Mouse (Mus musculus): ENCODE measurements around the gene Kl. TPM values are rescaled to one million over a fixed set of nuclear protein-coding genes. Genes with fewer than 3 reads are reported as not detected.

Kl gene
- total RNA-seq, 2 experiments from 2014 or later: 2.8 to 3.2 TPM

- intact Hi-C loops (cut with DNase I): no loop called here
- DNase-seq (ENCODE audit: low spot score in 2 of 2): no peak
Observed at GRCm38 (mm10) chr5:150959861-150960260, 7.5 kb downstream of the Kl start.

- DNase-seq (ENCODE audit: low spot score in 2 of 2): no peak
- intact Hi-C loops (cut with DNase I): no loop called here
Observed at GRCm38 (mm10) chr5:150961615-150962014, 9.2 kb downstream of the Kl start.

GRCm38 (mm10) chr5:150962756-150963155 is 10.3 kb downstream of the Kl start:
- intact Hi-C loops (cut with DNase I): no loop called here
- no peak for DNase-seq (ENCODE audit: low spot score in 2 of 2)

- intact Hi-C loops (cut with DNase I): no loop called here
Observed at GRCm38 (mm10) chr5:150967925-150968324, 15.5 kb downstream of the Kl start.

GRCm38 (mm10) chr5:150970551-150970950 is 18.1 kb downstream of the Kl start:
- DNase-seq (ENCODE audit: low spot score in 2 of 2): no peak
- intact Hi-C loops (cut with DNase I): no loop called here

More at GRCm38 (mm10) chr5:150967925-150968324, 15.5 kb downstream of the Kl start:
- DNase-seq (ENCODE audit: low spot score in 2 of 2): no peak

GRCm38 (mm10) chr5:150971126-150971525 is 18.7 kb downstream of the Kl start:
- no peak for DNase-seq (ENCODE audit: low spot score in 2 of 2)
- intact Hi-C loops (cut with DNase I): no loop called here

GRCm38 (mm10) chr5:150974226-150974625 is 21.8 kb downstream of the Kl start:
- intact Hi-C loops (cut with DNase I): no loop called here
- no peak for DNase-seq (ENCODE audit: low spot score in 2 of 2)

- intact Hi-C loops (cut with DNase I): no loop called here
- no peak for DNase-seq (ENCODE audit: low spot score in 2 of 2)
Observed at GRCm38 (mm10) chr5:150977383-150977958, 25.1 kb downstream of the Kl start.

GRCm38 (mm10) chr5:150979341-150980136 is 27.1 kb downstream of the Kl start:
- DNase-seq (ENCODE audit: low spot score in 2 of 2): no peak
- intact Hi-C loops (cut with DNase I): no loop called here

- intact Hi-C loops (cut with DNase I): no loop called here
- DNase-seq (ENCODE audit: low spot score in 2 of 2): no peak
Observed at GRCm38 (mm10) chr5:150982082-150982481, 29.7 kb downstream of the Kl start.

GRCm38 (mm10) chr5:150994096-150994495 is 41.7 kb downstream of the Kl start:
- no peak for DNase-seq (ENCODE audit: low spot score in 2 of 2)
- intact Hi-C loops (cut with DNase I): no loop called here

GRCm38 (mm10) chr5:150996586-150996985 is 44.2 kb downstream of the Kl start:
- DNase-seq (ENCODE audit: low spot score in 2 of 2): no peak
- intact Hi-C loops (cut with DNase I): no loop called here

GRCm38 (mm10) chr5:151001111-151001510 is 48.7 kb downstream of the Kl start:
- DNase-seq (ENCODE audit: low spot score in 2 of 2): no peak
- intact Hi-C loops (cut with DNase I): no loop called here

- DNase-seq (ENCODE audit: low spot score in 2 of 2): no peak
- intact Hi-C loops (cut with DNase I): no loop called here
Observed at GRCm38 (mm10) chr5:151002051-151002450, 49.6 kb downstream of the Kl start.

GRCm38 (mm10) chr5:151004216-151004755 is 51.9 kb downstream of the Kl start:
- DNase-seq (ENCODE audit: low spot score in 2 of 2): no peak
- intact Hi-C loops (cut with DNase I): no loop called here

- DNase-seq (ENCODE audit: low spot score in 2 of 2): no peak
- intact Hi-C loops (cut with DNase I): no loop called here
Observed at GRCm38 (mm10) chr5:151018450-151018849, 66.0 kb downstream of the Kl start.

GRCm38 (mm10) chr5:151018959-151019358 is 66.6 kb downstream of the Kl start:
- intact Hi-C loops (cut with DNase I): no loop called here
- DNase-seq (ENCODE audit: low spot score in 2 of 2): no peak

GRCm38 (mm10) chr5:151020031-151020820 is 67.8 kb downstream of the Kl start:
- DNase-seq (ENCODE audit: low spot score in 2 of 2): no peak
- intact Hi-C loops (cut with DNase I): loop anchor here (5.0 kb wide), 2 partner anchors 37 to 347 kb away; no protein-coding TSS in a partner anchor

- intact Hi-C loops (cut with DNase I): loop anchor here (5.0 kb wide), 2 partner anchors 36 to 346 kb away; no protein-coding TSS in a partner anchor
- no peak for DNase-seq (ENCODE audit: low spot score in 2 of 2)
Observed at GRCm38 (mm10) chr5:151020831-151021230, 68.4 kb downstream of the Kl start.

- DNase-seq (ENCODE audit: low spot score in 2 of 2): no peak
- intact Hi-C loops (cut with DNase I): loop anchor here (5.0 kb wide), 2 partner anchors 35 to 345 kb away; no protein-coding TSS in a partner anchor
Observed at GRCm38 (mm10) chr5:151022026-151022425, 69.6 kb downstream of the Kl start.
